Mouse (Mus musculus): Measurements from ENCODE around the gene Pycr2.

GRCm38 (mm10) chr1:180866001-180866400, 38.1 kb upstream of the Pycr2 start:
- TF ChIP-seq CTCF (IDR thresholded peaks at IDR 0.05; ENCODE audit: low read depth) (no peak), EP300 (optimal IDR thresholded peaks at IDR 0.05) (no peak)

Measured in stomach, postnatal 0 days (tissue).